Mouse (Mus musculus): ENCODE results near the gene Tjap1.

- no peak for TF ChIP-seq E2F4 (IDR thresholded peaks at IDR 0.05; ENCODE audit: insufficient read depth)
- TF ChIP-seq POLR2A (IDR thresholded peaks at IDR 0.05; ENCODE audit: insufficient read length, low read depth), result no peak
These were observed 2.6 kb upstream of the Tjap1 start for GRCm38 (mm10) chr17:46285407-46285806.

All from myocyte (in vitro differentiated cells).